Mouse (Mus musculus) cerebellum, adult 2 months (tissue): ENCODE results near the gene 1700001C02Rik.

Experiments used
- CTCF ChIP-seq: fragments of 200-500 bp; IDR thresholded peaks from 2 replicates; pipeline ENCODE4 v1.5.1; 2011; ENCODE audit warnings: low read depth, mild to moderate bottlenecking, control low read depth, low read length, moderate library complexity, borderline replicate concordance; ENCODE audit not compliant: insufficient read depth
- POLR2A ChIP-seq: fragments of 200-500 bp; IDR thresholded peaks from 2 replicates; pipeline ENCODE4 v1.6.1; 2011; ENCODE audit warnings: low read length, control low read depth, borderline replicate concordance; ENCODE audit not compliant: insufficient read depth

DNA sequence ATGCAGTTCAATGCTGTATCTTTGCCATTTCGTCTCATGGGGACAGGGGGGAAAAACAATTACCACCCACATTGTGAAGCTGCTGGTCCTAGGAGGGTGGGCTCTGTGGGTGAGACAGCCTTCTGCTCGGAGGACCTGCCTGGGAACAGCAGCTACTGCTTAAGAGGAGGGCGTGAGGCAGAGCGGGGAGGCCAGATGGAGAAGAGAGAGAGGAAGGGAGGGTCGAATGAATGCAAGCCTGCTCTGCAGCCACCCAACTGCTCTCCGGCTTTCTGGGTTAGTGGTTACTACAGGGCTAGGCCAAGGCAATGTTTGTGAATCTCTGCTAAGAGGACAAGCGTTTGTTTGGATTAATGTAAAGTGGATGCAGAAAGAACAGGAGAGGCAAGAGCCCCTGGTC, 53.6 kb downstream of the 1700001C02Rik start:
- no peak for TF ChIP-seq CTCF
- TF ChIP-seq POLR2A, result no peak
